Mouse (Mus musculus) right cerebral cortex, adult 18-20 months (tissue): ENCODE data around the gene Morc2a.
"Not testable (repeated sequence)": the region's sequence is repeated elsewhere in the genome, so short reads cannot be mapped to it uniquely, and the experiment has no call there.

Experiments used
- DNase-seq: peaks from one replicate; pipeline ENCODE4 v3.0.0; 2022; ENCODE audit warnings: mixed read lengths

Morc2a gene

DNA sequence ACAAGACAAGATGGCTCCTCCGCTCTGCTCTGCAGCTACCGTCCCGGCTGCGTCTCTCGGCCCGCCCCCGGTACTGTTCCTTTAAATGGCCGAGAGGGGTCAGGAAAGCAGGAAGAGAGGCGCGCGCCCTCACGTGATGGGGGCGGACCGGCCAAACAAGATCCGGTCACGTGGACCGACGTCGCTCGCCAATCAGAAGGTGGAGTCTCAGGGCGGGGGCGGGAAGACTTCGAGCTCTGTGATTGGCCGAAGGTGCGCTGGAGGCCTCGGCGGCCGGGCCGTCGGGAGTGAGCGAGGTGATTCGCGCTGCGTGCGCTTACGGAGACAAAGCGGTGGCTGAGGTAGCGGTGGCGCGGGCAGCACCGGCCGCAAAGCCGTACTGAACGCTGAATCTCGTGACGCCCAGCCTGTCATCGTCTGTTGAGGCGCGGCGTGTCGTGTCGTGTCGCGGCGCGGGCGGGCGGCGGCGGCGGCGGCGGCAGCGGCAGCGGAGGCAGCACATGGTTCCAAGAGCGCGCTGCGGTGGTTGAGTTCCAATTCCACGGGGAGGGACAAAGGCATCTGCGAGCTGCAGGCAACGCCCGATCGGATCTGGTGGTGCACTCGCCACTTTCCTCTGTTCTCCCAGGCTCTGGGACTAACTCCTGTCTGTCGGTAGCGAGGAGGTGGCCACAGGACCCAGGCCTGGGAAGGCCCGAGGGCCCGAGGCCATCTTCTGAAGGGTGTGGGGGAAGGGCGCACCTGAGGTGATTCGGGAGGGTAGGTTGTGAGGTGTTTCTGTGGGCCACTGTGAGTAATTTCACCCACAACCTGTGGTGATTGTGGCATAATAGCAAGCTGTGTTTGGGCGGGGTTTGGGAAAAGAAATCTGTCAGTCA is at the start of gene Morc2a:
Morc2a (plus strand) TSS at position 228 of the 878 bp plus-strand sequence.
- peak; percentile 98 for DNase-seq

DNA sequence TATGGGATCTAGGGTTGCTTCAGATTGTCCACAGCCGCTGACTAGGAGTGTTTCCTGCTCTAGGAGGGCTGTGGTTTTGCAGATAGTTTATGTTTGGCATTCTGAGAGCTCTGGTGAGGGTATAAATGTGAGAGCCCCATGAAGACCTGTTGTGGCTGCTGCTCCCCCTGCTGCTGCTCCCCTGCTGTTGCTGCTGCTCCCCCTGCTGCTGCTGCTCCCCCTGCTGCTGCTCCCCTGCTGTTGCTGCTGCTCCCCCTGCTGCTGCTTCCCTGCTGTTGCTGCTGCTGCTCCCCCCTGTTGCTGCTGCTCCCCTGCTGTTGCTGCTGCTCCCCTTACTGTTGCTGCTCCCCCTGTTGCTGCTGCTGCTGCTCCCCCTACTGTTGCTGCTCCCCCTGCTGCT is 47.0 kb upstream of the Morc2a start:
- DNase-seq = not testable (repeated sequence)

- not testable (repeated sequence) for DNase-seq
These were observed 46.3 kb upstream of the Morc2a start for GRCm38 (mm10) chr11:3602687-3603086.

GRCm38 (mm10) chr11:3606456-3606855 is 42.5 kb upstream of the Morc2a start:
- DNase-seq = no peak

DNA sequence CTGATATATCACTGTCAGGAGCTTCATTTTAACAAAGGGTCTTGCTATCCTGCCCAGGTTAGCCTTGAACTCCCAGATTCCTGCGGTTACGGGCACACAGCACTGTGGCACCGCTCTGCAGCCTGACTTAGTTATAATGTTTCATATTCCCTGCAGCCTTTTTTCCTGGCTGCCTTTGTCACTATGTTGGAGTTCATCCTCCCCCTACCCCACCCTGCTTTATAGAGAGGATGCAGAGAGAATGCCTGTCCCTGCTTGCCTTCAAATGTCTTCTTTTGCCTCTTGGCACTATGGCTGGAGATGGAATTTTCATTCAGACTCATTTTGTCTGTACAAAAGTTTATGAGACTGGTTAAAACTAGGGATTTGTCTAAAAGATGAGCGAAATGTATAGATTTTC is 33.4 kb upstream of the Morc2a start:
- no peak for DNase-seq

GRCm38 (mm10) chr11:3622826-3623225 is 26.2 kb upstream of the Morc2a start:
- DNase-seq = no peak

DNA sequence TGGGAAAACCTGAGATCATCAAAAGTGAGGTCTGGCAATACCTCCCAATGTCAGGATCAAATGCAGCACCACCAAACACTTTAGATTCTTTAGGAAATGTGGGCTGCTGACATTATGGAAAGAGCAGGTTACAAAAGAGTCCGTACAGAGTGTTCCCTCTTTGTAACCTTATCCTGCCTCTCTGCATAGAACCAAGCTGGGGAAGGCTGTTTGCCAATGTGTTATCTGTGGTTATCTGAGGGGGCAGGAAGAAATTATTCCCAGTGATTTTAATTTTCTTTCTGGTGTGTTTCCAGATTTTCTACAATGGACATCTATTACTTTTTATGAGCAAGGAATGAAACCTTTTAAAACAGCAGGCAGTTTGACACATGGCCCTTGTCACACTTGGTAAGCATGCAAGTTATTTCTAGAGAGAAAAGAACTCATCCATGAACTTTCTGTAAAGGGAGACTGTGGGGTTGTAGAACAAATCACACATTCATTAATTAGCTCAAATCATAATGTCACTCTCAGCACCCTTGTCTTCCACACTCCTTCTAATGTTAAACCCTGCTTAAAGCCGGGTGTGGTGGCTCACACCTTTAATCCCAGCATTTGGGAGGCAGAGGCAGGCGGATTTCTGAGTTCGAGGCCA is 24.5 kb upstream of the Morc2a start:
- DNase-seq = no peak

- no peak for DNase-seq
These were observed 19.9 kb upstream of the Morc2a start for GRCm38 (mm10) chr11:3628999-3629491.

GRCm38 (mm10) chr11:3633269-3633668 is 15.7 kb upstream of the Morc2a start:
- DNase-seq = not testable (repeated sequence)

GRCm38 (mm10) chr11:3647688-3648087 is 1.3 kb upstream of the Morc2a start:
- no peak for DNase-seq

- peak; percentile 19 for DNase-seq
These were observed 557 bp upstream of the Morc2a start for GRCm38 (mm10) chr11:3648305-3648963.

DNA sequence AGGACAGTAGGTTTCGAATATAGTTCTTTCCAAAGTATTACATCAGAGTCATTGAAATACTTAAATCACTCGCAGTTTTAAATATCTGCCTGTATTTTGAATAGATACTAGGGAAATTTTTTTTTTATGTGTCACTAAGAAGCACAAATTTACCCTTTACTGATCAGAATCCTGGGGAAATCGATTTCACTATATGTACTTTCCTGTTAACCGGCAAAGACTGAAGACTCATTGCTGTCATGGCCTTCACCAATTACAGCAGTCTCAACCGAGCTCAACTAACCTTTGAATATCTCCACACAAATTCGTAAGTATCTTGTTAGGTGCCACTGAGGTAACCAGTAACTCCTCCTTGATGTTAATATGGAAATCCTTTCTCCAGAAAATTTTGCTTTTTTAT is 1.1 kb downstream of the Morc2a start:
- DNase-seq = no peak

GRCm38 (mm10) chr11:3661964-3662363 is 13.0 kb downstream of the Morc2a start:
- no peak for DNase-seq

DNA sequence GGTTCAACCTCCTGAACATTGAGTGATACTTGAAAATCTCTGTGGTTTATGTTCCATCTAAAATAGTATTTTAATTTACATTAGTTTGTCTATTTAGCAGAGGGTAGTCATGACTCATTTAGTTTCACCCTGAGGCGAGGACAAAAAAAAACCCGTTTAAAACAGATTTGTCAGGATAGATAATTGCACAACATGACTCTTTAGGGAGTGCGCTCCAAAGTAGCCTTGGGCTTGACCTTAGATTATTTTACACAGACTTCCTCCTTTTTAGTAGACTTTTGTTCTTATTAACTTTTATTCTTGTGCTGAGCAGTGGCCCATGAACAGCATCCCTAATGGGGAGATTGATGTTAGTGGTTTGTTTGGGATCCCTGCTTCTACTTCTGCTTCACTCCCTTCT is 18.5 kb downstream of the Morc2a start:
- DNase-seq = no peak

GRCm38 (mm10) chr11:3668768-3669167 is 19.8 kb downstream of the Morc2a start:
- DNase-seq = no peak

GRCm38 (mm10) chr11:3669849-3670248 is 20.9 kb downstream of the Morc2a start:
- no peak for DNase-seq

- DNase-seq = no peak
These were observed 22.1 kb downstream of the Morc2a start for GRCm38 (mm10) chr11:3671000-3671628.

DNA sequence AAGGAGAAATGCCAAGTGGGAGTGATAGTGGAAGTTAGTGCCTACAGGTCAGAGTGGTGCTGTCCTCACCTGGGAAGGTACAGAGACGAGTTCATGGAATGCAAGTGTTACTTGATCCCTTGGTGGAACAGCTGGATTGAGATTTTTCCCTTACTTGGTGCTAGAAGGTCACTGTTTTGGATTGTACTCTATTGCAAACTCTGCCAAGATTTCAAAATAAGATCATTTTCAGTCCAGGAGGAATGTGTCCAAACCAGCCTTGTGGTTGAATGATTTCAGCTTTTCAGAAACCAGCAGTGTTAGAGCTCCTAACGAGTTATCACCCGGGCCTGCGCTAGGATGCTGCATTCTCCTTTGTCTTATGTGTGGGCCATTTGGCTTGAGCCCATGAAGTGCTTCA is 25.6 kb downstream of the Morc2a start:
- no peak for DNase-seq

DNA sequence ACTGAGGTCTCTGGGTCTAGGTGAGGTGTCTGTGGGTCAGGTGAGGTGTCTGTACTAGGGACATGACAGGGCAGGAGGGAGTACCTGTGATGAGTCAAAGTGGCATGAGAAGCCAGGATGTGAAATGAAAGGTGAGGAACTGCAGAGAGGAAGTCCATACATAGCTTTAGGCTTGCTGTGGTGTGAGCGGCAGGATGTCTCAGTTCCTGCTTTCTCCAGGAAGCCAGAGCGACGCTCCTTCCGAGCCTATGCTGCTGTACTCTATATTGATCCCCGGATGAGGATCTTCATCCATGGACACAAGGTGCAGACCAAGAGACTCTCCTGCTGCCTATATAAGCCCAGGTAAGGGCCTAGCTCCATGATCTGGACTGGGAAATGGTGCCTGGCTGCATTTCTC is 27.4 kb downstream of the Morc2a start:
- no peak for DNase-seq

DNA sequence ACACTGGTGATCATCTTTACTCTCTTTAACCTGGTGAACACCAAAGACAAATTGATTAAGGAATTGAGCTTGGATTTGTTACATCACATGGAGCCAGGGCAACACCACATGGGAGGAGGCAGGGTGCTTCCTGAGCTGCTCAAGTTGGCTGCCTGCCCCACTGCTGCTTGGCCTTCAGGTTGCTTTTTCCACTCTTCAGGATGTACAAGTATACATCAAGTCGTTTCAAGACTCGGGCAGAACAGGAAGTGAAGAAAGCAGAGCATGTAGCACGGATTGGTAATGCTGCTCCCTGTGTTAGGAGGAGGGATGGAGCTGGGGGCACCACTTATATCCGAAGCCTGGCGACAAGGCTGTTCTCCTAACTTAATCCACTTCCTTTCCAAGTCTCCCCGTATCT is 28.2 kb downstream of the Morc2a start:
- no peak for DNase-seq

DNA sequence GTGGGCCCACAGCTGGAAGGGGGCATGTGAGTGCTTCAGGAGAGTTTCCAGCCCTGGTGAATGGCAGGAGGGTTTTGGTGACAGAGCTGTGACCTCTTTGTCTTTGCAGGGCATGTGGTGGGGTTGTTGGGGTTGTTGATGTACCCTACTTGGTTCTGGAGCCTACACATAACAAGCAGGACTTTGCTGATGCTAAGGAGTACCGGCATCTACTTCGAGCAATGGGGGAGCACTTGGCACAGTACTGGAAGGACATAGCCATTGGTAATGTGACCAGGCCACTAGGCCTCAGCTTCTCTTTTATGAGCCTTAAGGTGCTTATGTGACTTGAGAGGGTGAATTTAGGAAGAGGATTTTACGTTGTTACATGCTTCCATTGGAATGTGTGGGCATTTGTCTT is 30.8 kb downstream of the Morc2a start:
- no peak for DNase-seq

DNA sequence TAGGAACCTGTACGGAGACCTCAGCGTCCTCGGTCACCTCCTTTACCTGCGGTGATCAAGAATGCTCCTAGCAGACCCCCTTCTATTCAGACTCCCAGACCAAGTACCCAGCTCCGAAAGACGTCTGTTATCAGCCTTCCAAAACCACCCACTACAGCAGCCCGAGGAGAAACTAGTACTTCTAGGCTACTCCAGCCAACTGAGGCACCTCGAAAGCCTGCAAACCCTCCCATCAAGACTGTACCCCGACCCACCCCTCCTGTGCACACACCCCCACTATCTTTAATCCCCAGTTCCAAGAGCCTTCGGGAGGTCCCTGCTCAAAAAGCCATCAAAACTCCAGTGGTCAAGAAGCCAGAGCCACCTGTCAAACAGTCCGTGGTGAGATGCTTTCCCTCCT is 34.7 kb downstream of the Morc2a start:
- no peak for DNase-seq

GRCm38 (mm10) chr11:3684232-3684631 is 35.2 kb downstream of the Morc2a start:
- no peak for DNase-seq
